Mouse (Mus musculus) ES-Bruce4 (cell line): ENCODE measurements at regions not wholly inside any gene's neighbourhood (a gene's known extent, or its start where the extent isn't known, plus 50 kb on each side); places are given as distances from the start of the nearest gene placed in this dataset.

ENCODE experiments used
- H3K27ac ChIP-seq: 2 replicates; pipeline ENCODE4 v1.5.1; 2012; ENCODE audit warnings: low read length, inconsistent platforms; ENCODE audit not compliant: insufficient read depth
- H3K27me3 ChIP-seq: 2 replicates; pipeline ENCODE4 v1.6.1; 2012; ENCODE audit warnings: mild to moderate bottlenecking, low read length, inconsistent platforms; ENCODE audit not compliant: control insufficient read depth, poor library complexity, insufficient read depth, severe bottlenecking
- H3K36me3 ChIP-seq: 2 replicates; pipeline ENCODE4 v1.6.1; 2012; ENCODE audit warnings: inconsistent platforms, mild to moderate bottlenecking, low read length, moderate library complexity; ENCODE audit not compliant: control insufficient read depth, poor library complexity, insufficient read depth, severe bottlenecking
- H3K4me1 ChIP-seq: one replicate; pipeline ENCODE4 v1.8.1; 2011; ENCODE audit warnings: low read length; ENCODE audit not compliant: control insufficient read depth, insufficient read depth
- H3K4me3 ChIP-seq: 2 replicates; pipeline ENCODE4 v1.5.1; 2011; ENCODE audit warnings: low read depth, mild to moderate bottlenecking, low read length
- H3K9ac ChIP-seq: 2 replicates; pipeline ENCODE4 v1.6.1; 2012; ENCODE audit warnings: low read depth, mild to moderate bottlenecking, inconsistent platforms; ENCODE audit not compliant: poor library complexity, severe bottlenecking
- H3K9me3 ChIP-seq: replicated peaks from 2 replicates; pipeline ENCODE4 v1.6.1; 2012; ENCODE audit warnings: mild to moderate bottlenecking, low read length, inconsistent platforms; ENCODE audit not compliant: control insufficient read depth, poor library complexity, insufficient read depth, severe bottlenecking
- CTCF ChIP-seq: IDR thresholded peaks from one replicate; pipeline ENCODE4 v1.8.1; 2011; ENCODE audit warnings: low read depth, low read length
- EP300 ChIP-seq: IDR thresholded peaks from 2 replicates; pipeline ENCODE4 v1.6.1; 2011; ENCODE audit warnings: low read depth, low read length; ENCODE audit not compliant: insufficient read depth
- POLR2A ChIP-seq: IDR thresholded peaks from one replicate; pipeline ENCODE4 v1.8.1; 2011; ENCODE audit warnings: low read length; ENCODE audit not compliant: insufficient read depth

GRCm38 (mm10) chr13:35463231-35463630, 196.4 kb upstream of the Cdyl start:
- Histone ChIP-seq H3K27ac (no peak overlapping the region), H3K27me3 (no peaks in the 10 kb centered on the region), H3K36me3 (no peaks in the 10 kb centered on the region), H3K9me3 (peaks cover 2% of the 10 kb centered on the region; the same call in 1 of the 2 replicates), H3K9ac (no peak overlapping the region), H3K4me3 (no peak overlapping the region), H3K4me1 (no peaks in the 10 kb centered on the region)
- TF ChIP-seq CTCF (no peak), POLR2A (no peak), EP300 (no peak)

- no peak overlapping the region for H3K4me3 ChIP-seq
- TF ChIP-seq CTCF (no peak), EP300 (no peak), POLR2A (no peak)
- H3K4me1 ChIP-seq = no peaks in the 10 kb centered on the region
- H3K36me3 ChIP-seq = no peaks in the 10 kb centered on the region
- H3K9ac ChIP-seq = no peak overlapping the region
- H3K27me3 ChIP-seq = no peaks in the 10 kb centered on the region
- no peak overlapping the region for H3K27ac ChIP-seq
- H3K9me3 ChIP-seq = peaks cover 2% of the 10 kb centered on the region; the same call in 1 of the 2 replicates
Observed at GRCm38 (mm10) chr13:35463850-35464249, 195.8 kb upstream of the Cdyl start.

- Histone ChIP-seq H3K9me3 (peaks cover 2% of the 10 kb centered on the region; the same call in 1 of the 2 replicates), H3K4me3 (no peak overlapping the region), H3K36me3 (no peaks in the 10 kb centered on the region), H3K4me1 (no peaks in the 10 kb centered on the region), H3K27ac (no peak overlapping the region), H3K27me3 (no peaks in the 10 kb centered on the region), H3K9ac (no peak overlapping the region)
- TF ChIP-seq EP300 (no peak), POLR2A (no peak), CTCF (no peak)
Observed at GRCm38 (mm10) chr13:35469361-35470198, 190.1 kb upstream of the Cdyl start.

GRCm38 (mm10) chr13:35478226-35478625, 181.4 kb upstream of the Cdyl start:
- TF ChIP-seq CTCF (no peak), EP300 (no peak), POLR2A (no peak)
- Histone ChIP-seq H3K27ac (no peak overlapping the region), H3K36me3 (no peaks in the 10 kb centered on the region), H3K9me3 (no peaks in the 10 kb centered on the region), H3K9ac (no peak overlapping the region), H3K27me3 (no peaks in the 10 kb centered on the region), H3K4me3 (no peak overlapping the region), H3K4me1 (no peaks in the 10 kb centered on the region)

- H3K36me3 ChIP-seq = no peaks in the 10 kb centered on the region
- no peak overlapping the region for H3K27ac ChIP-seq
- H3K9me3 ChIP-seq = no peaks in the 10 kb centered on the region
- H3K9ac ChIP-seq = no peak overlapping the region
- no peaks in the 10 kb centered on the region for H3K27me3 ChIP-seq
- H3K4me1 ChIP-seq = no peaks in the 10 kb centered on the region
- H3K4me3 ChIP-seq = no peak overlapping the region
- TF ChIP-seq CTCF = no peak
Observed at GRCm38 (mm10) chr13:35482340-35482739, 177.3 kb upstream of the Cdyl start.

- Histone ChIP-seq H3K9ac (no peak overlapping the region), H3K36me3 (no peaks in the 10 kb centered on the region), H3K27ac (no peak overlapping the region), H3K4me3 (no peak overlapping the region), H3K27me3 (no peaks in the 10 kb centered on the region), H3K4me1 (no peaks in the 10 kb centered on the region), H3K9me3 (no peaks in the 10 kb centered on the region)
- TF ChIP-seq EP300 (no peak), CTCF (no peak), POLR2A (no peak)
Observed at GRCm38 (mm10) chr13:35486125-35486524, 173.5 kb upstream of the Cdyl start.
